ENCODE assay signal across 9 mouse cellular contexts in the genomic region with DNA sequence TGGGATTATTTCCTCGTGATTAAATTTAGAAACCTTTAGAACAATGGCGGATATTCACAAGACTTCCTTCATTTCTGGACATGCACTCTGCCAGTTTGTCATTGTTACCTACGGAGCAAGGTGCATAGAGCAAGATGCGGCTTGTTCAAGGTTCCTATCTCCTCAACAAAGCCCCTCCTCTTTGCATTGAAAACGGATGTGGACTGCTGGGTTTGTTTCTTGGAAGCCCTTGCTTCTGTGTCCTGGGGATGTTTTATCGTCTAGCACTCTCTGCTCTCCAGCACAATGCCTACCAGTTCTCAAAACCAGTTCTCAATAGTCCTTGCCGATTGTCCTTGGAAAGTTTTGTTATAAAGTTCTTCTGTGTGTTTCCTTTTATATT. TPM values are rescaled to one million over a fixed set of nuclear protein-coding genes. Genes with fewer than 3 reads are reported as not detected.
DNase-seq lines count a peak whose midpoint lies in the region; ATAC-seq and TF ChIP-seq lines count a peak whose summit lies in the region.
"Had no signal": no experiment of that assay in that cellular context is flagged by ENCODE, and none has a peak within 500 bp of the region (broad histone marks: within the 10 kb centered on the region; RNA-seq: fewer than 3 reads in every experiment).

No protein-coding gene starts in this region.

- H3K9ac ChIP-seq in forebrain, postnatal 0 days: no peak overlapping the region
- H3K9ac ChIP-seq in liver, embryonic 14.5 days (replicated peaks): peak overlapping the region; percentile 70

- ATAC-seq in forebrain, postnatal 0 days: no peak
- no peak for ATAC-seq in liver, embryonic 14.5 days (ENCODE audit: insufficient read depth)
- no peak for ATAC-seq in megakaryocyte progenitor cell, adult 5-6 weeks (replicated peaks; ENCODE audit: poor library complexity)

- H3K27me3 ChIP-seq in forebrain, postnatal 0 days (ENCODE audit: insufficient read depth, low read length): 0 out of 2 replicates have a peak, but pooled peaks cover 4% of the 10 kb centered on the region
- no peaks in the 10 kb centered on the region for H3K27me3 ChIP-seq in liver, embryonic 14.5 days (ENCODE audit: control insufficient read depth, insufficient read depth, low read length)

- 40% methylated on average over 7 of the region's 7 CpGs for WGBS in forebrain, postnatal 0 days
- WGBS in liver, embryonic 14.5 days (ENCODE audit: insufficient replicate concordance): 17% methylated on average over 7 of the region's 7 CpGs

- DNase-seq in heart, adult 8-10 months (ENCODE audit: low spot score): peak; percentile 36
- DNase-seq in heart, adult 9 months (ENCODE audit: low spot score in 2 of 2): no peak
- peak; percentile 42 for DNase-seq in CD4-positive, CD25-positive, alpha-beta regulatory T cell, adult 2 months (ENCODE audit: low read depth, low spot score)
- DNase-seq in forebrain, postnatal 0 days: no peak
- peak in 1 of 3 experiments; percentile 17 for DNase-seq in liver, embryonic 14.5 days (ENCODE audit: low read depth in 3 of 3, low spot score in 3 of 3)
- no peak for DNase-seq in adrenal gland, adult 2 months
- DNase-seq in yolk sac, embryonic 10.5 days (ENCODE audit: low spot score): no peak
- DNase-seq: kidney, adult 9 months had no signal

- no peaks in the 10 kb centered on the region for H3K9me3 ChIP-seq in forebrain, postnatal 0 days (ENCODE audit: low read length)
- no peaks in the 10 kb centered on the region for H3K9me3 ChIP-seq in liver, embryonic 14.5 days (ENCODE audit: control insufficient read depth, low read length)

- no peak overlapping the region for H3K27ac ChIP-seq in forebrain, postnatal 0 days (ENCODE audit: low read depth, low read length)
- H3K27ac ChIP-seq in liver, embryonic 14.5 days: no peak overlapping the region

- peak overlapping the region; percentile 71 for H3K4me2 ChIP-seq in forebrain, postnatal 0 days (ENCODE audit: low read depth)
- H3K4me2 ChIP-seq in liver, embryonic 14.5 days (ENCODE audit: low read depth): peak overlapping the region; percentile 79

- no peak overlapping the region; the same call in 1 of the 2 replicates for H3K4me3 ChIP-seq in forebrain, postnatal 0 days (ENCODE audit: low read depth, low read length)
- peak overlapping the region; percentile 13 to 70; a peak in 3 of 4 replicates for H3K4me3 ChIP-seq in liver, embryonic 14.5 days (ENCODE audit: insufficient read depth in 1 of 2, low read depth in 2 of 2, low read length in 2 of 2)

- TF ChIP-seq EP300 in liver, embryonic 14.5 days (IDR thresholded peaks at IDR 0.05; ENCODE audit: low read depth): no peak

- H3K36me3 ChIP-seq in forebrain, postnatal 0 days (ENCODE audit: insufficient read depth): no peaks in the 10 kb centered on the region
- H3K36me3 ChIP-seq in liver, embryonic 14.5 days (replicated peaks; ENCODE audit: control insufficient read depth, insufficient read depth, low read depth): no peaks in the 10 kb centered on the region

- no peak for TF ChIP-seq CTCF in forebrain, postnatal 0 days (IDR thresholded peaks at IDR 0.05; ENCODE audit: low read depth)
- TF ChIP-seq CTCF in liver, embryonic 14.5 days (IDR thresholded peaks at IDR 0.05; ENCODE audit: low read depth): no peak

- no peaks in the 10 kb centered on the region for H3K4me1 ChIP-seq in forebrain, postnatal 0 days (ENCODE audit: insufficient read depth)
- H3K4me1 ChIP-seq in liver, embryonic 14.5 days (replicated peaks; ENCODE audit: control insufficient read depth in 2 of 2, insufficient read depth in 2 of 2, low read length in 1 of 2): peaks cover 3 to 7% of the 10 kb centered on the region in 2 experiments; a peak in 2 of 4 replicates

RNA-seq across cellular contexts. Expression of a gene that starts 0.9 kb away (rescaled TPM):
- 10 to 100 TPM; 11.0 to 13.3 (median 11.6) TPM for total RNA-seq in heart, adult 8-10 months (2022)
- total RNA-seq in forebrain, postnatal 0 days (2014; rRNA removed): 20.1 and 27.4 TPM in 2 replicates
- polyA plus RNA-seq in forebrain, postnatal 0 days (2015; fragmentation: Nextera tagmentation; extraction: Ambion mirVana): 4.7 and 7.0 TPM in 2 replicates
- 2.6 and 3.8 TPM in 2 replicates for polyA plus RNA-seq in liver, embryonic 14.5 days (2012; rRNA removed)
- 2.0 and 2.8 TPM in 2 replicates for polyA plus RNA-seq in liver, embryonic 14.5 days (2014; fragmentation: Nextera tagmentation; extraction: Ambion mirVana)
- total RNA-seq in megakaryocyte progenitor cell, adult 5-6 weeks (2015): 17.3 TPM in 2 replicates
- total RNA-seq in megakaryocyte progenitor cell, adult 5-6 weeks (2017): 16.9 and 17.6 TPM in 2 replicates
- 100 to 1,000 TPM; 162 to 208 TPM for total RNA-seq in adrenal gland, adult 2 months (2021)
- polyA plus RNA-seq in adrenal gland, adult 2 months (2012; rRNA removed): 21.2 and 24.5 TPM in 2 replicates

RNA-seq across cellular contexts. Expression of a gene that starts 33.5 kb away (rescaled TPM):
- 10 to 100 TPM; 13.9 to 15.4 (median 14.6) TPM for total RNA-seq in heart, adult 8-10 months (2022)
- 29.7 and 29.9 TPM in 2 replicates for total RNA-seq in forebrain, postnatal 0 days (2014; rRNA removed)
- polyA plus RNA-seq in forebrain, postnatal 0 days (2015; fragmentation: Nextera tagmentation; extraction: Ambion mirVana): 9.0 and 11.6 TPM in 2 replicates
- 5.2 and 6.9 TPM in 2 replicates for polyA plus RNA-seq in liver, embryonic 14.5 days (2012; rRNA removed)
- 7.3 and 7.8 TPM in 2 replicates for polyA plus RNA-seq in liver, embryonic 14.5 days (2014; fragmentation: Nextera tagmentation; extraction: Ambion mirVana)
- total RNA-seq in megakaryocyte progenitor cell, adult 5-6 weeks (2015): 20.1 and 22.5 TPM in 2 replicates
- total RNA-seq in megakaryocyte progenitor cell, adult 5-6 weeks (2017): 25.4 and 25.5 TPM in 2 replicates
- 10 to 100 TPM; 22.1 to 27.4 TPM for total RNA-seq in adrenal gland, adult 2 months (2021)
- 5.5 and 5.8 TPM in 2 replicates for polyA plus RNA-seq in adrenal gland, adult 2 months (2012; rRNA removed)

RNA-seq across cellular contexts. Expression of a gene that starts 57.1 kb away (rescaled TPM):
- 1,000 to 10,000 TPM; 2,668 to 3,319 (median 3,029) TPM for total RNA-seq in heart, adult 8-10 months (2022)
- 738 and 1,020 TPM in 2 replicates for total RNA-seq in forebrain, postnatal 0 days (2014; rRNA removed)
- polyA plus RNA-seq in forebrain, postnatal 0 days (2015; fragmentation: Nextera tagmentation; extraction: Ambion mirVana): 708 and 819 TPM in 2 replicates
- 857 and 1,453 TPM in 2 replicates for polyA plus RNA-seq in liver, embryonic 14.5 days (2012; rRNA removed)
- 684 and 702 TPM in 2 replicates for polyA plus RNA-seq in liver, embryonic 14.5 days (2014; fragmentation: Nextera tagmentation; extraction: Ambion mirVana)
- total RNA-seq in megakaryocyte progenitor cell, adult 5-6 weeks (2015): 4,894 and 5,633 TPM in 2 replicates
- 809 and 847 TPM in 2 replicates for total RNA-seq in megakaryocyte progenitor cell, adult 5-6 weeks (2017)
- 1,000 to 10,000 TPM; 2,669 to 3,122 TPM for total RNA-seq in adrenal gland, adult 2 months (2021)
- 2,303 and 3,302 TPM in 2 replicates for polyA plus RNA-seq in adrenal gland, adult 2 months (2012; rRNA removed)

Comparison
In these comparisons a context has a peak if more than half of its experiments do, and no peak if none do; other contexts are left out.
1. DNase-seq: peak in heart, adult 8-10 months (single experiment) and CD4-positive, CD25-positive, alpha-beta regulatory T cell, adult 2 months (single experiment); none in heart, adult 9 months (0 of 2), forebrain, postnatal 0 days (single experiment), adrenal gland, adult 2 months (single experiment) and yolk sac, embryonic 10.5 days (single experiment).